Mouse (Mus musculus) T-helper 17 cell (primary cell): ENCODE data around the gene Tmem161b.
"Not testable (repeated sequence)": the region's sequence is repeated elsewhere in the genome, so short reads cannot be mapped to it uniquely, and the experiment has no call there.

ENCODE experiments used
- in situ Hi-C, 2 experiments: fragments of 300-600 bp; cut with MboI, MseI; formaldehyde crosslinking; loops; 1 replicate in 1 of 2; 2 replicates in 1 of 2; pipeline ENCODE4 v1.15.1; 2025; ENCODE audit warnings: high pct_unique_total_duplicates in 2 of 2

Tmem161b gene

DNA sequence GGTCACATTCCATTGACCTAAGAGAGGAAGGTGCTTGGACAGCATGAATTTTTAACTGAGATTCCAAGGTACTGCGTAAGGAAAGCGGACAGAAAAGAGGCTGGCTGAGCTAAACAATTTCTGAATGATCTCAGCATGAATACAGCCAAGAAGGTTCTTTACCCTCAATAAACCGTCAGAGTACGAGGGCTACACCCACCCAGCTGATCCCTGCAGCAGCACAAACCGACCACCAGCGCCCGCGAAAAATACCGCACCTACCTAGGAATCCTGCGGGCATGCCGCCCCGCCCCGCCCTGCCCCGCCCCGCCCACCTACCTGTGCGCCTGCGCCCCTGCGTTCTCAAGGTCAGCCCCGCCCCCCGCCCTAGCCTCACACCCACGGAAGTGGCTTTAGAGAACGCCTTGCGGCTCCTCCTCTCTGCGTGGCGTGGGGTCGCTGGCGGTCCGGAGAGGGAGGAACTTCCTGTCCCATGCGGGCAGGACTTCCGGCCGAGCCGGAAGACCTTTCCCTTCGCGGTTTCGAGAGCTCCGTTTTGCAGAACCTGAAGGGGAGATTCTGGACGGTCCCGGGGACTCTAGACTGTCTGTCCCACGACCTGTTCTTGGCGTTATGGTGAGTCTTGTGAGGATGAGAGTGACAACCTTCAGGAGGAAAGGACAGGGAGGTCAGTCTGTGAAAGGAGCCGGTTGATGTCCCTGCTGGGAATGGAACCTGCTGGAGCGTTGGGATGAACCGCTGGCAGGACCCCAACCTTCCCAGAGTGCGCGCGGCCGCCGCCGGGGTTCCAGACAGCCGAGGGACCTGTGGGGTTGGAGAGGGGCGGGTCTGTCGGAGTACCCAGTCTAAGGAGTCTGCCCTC is at the start of gene Tmem161b:
Tmem161b (plus strand) TSS at position 477 of the 862 bp plus-strand sequence.
- in situ Hi-C loops: loop anchor here in 1 of 2 experiments (5.0 kb wide), 1 partner anchor 495 kb away; no protein-coding TSS in a partner anchor

DNA sequence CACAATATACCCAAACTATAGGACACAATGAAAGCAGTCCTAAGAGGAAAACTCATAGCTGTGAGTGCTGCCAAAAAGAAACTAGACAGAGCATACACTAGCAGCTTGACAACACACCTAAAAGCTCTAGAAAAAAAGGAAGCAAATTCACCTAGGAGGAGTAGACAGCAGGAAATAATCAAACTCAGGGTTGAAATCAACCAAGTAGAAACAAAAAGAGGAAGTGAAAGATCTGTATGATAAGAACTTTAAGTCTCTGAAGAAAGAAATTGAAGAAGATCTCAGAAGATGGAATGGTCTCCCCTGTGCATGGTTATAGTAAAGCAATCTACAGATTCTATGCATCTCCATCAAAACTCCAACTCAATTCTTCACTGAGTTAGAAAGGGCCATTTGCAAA is 36.3 kb upstream of the Tmem161b start:
- in situ Hi-C loops: loop anchor here in 1 of 2 experiments (25.0 kb wide), 1 partner anchor 1174 kb away; no protein-coding TSS in a partner anchor

DNA sequence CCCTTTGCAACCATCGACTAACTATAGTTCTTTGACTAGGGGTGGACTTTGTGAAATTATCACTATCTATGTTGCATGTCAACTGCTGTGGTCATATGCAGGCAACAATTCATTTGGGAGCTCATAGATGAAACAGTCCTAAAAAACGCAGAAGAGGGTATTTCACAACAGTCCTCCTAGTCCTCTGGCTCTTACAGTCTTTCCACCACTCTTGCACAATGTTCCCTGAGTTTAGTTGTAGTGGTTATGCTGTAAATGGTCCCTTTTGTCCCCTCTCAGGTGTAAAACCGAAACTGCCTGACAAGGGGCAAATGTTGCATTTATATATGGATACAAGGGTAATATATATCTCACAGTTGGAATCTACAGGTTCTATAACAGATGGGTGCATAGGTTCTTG is 29.4 kb upstream of the Tmem161b start:
- in situ Hi-C loops: loop anchor here in 1 of 2 experiments (25.0 kb wide), 1 partner anchor 1180 kb away; no protein-coding TSS in a partner anchor

DNA sequence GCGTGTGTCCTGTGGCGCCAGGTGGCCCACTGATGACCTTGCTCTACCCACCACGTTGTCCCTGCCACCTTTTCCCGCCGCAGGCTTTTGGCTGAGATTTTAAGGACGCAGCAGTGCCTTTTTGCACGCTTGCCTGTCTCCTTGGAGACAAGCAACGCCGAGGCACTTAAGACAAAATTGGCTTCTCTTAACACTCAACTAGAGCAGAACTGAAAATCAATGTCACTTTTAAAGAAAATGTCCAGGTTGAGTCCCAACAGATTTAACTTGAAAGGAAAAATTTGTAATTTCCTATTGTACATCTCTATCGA is 541 bp downstream of the Tmem161b start:
- in situ Hi-C loops: loop anchor here in 1 of 2 experiments (5.0 kb wide), 1 partner anchor 495 kb away; no protein-coding TSS in a partner anchor

DNA sequence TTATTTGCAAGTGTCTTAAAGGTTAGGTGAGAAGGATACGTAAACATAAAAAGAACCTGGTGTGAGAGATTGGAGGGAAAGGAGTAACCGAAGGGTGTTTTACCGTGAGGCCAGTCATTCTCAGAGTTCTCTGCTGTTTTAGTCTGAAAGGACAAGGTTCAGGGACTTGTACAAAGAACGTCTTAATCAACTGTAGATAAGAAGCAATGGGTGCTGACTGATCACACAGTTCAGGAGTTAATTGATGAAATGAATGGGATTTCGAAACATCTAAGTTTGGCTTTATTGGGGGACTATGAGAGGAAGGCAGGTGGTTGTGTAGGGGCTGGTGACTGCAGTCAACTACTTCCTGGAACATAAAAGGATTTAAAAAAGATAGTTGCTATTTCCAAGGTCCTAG is 922 bp downstream of the Tmem161b start:
- in situ Hi-C loops: loop anchor here in 1 of 2 experiments (5.0 kb wide), 1 partner anchor 496 kb away; no protein-coding TSS in a partner anchor

DNA sequence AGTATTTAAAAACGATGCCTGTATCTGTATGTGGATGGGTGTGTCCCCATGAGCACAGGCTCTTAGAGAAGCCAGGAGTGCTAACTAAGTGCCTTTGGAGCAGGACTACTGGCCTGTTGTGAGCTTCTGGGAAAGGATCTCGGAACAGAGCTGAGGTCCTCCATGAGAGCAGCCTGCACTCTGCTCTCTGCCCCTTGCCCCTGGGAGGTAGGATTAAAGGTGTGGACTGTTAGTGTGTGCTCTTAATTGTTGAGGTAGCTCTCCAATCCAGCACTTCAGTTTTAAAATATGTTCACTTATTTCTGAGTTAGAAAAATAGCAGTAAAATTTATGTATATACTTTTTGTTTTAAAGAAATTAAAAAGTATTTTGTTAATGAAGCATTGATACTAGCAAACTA is 11.9 kb downstream of the Tmem161b start:
- in situ Hi-C loops: no loop called here

DNA sequence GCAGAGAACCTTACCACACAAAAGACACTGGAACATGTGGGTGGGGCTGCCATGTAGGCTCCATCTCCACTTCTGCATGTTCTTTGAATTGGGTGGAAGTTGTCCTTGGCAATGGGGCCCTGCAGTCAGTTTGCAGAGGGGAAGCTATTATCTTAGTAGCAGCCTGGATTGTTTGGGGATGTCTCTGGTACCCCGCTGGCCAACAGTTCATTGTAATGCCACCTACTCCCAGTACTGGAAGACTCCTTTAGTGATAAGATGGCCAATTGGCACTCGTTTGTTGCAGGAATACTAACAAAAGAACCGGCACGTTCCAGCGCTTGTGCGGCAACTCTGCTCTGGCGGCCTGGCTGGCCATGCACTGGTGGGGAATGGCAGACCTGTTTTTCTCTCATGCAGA is 14.7 kb downstream of the Tmem161b start:
- in situ Hi-C loops: no loop called here

DNA sequence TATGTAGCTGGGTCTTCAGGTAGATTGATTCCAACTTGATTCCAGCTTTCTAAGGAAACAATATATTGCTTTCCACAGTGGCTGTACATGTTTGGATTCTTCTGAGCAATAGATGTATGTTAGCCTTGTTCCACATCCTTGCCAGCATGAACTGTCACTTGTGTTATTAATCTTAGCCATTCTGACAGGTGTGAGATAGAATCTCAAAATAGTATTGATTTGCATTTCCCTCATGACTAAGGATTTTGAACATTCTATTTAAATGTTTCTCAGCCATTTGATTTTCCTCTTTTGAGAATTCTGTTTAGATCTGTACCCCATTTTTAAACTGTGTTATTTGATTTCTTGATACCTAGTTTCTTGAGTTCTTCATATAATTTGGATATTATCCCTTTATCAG is 16.1 kb downstream of the Tmem161b start:
- in situ Hi-C loops: no loop called here

DNA sequence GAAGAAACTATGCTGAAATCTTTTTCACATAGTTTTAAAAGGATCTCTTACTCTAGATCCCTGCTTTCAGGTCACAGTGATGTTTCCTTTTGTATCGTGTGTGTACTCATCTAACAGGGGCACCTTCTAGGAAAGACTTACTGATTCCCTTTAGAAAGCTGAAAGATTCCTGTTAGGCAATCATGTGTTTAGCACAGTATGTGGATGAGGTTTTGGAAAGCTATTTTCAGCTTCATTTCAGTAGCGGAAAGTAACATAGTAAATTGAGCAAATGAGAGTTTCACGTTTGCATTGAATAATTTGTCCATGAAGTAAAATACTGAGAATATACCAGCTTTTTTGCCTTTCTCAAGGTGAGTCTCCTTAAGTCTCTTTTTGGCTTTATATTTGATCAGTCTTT is 26.0 kb downstream of the Tmem161b start:
- in situ Hi-C loops: loop anchor here in 1 of 2 experiments (10.0 kb wide), 1 partner anchor 1017 kb away; no protein-coding TSS in a partner anchor

DNA sequence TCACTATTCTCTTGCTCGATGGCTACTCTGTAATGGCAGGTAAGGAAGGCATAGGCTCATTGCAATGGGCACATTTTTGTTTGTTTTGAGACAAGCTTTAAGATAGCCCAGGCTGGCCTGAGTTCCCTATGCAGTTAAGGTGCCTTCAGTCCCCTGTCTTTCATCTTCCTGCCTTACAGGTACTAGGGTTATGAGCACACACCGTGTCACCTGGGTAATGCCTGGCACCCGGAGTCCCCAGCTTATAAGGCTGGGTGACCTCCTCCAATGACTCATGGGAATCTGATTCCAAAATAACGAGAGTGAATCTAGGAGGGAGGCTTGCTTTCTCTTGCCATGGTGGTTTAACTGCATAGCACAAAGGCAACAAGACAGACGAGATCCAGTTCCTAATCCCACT is 29.2 kb downstream of the Tmem161b start:
- in situ Hi-C loops: no loop called here

DNA sequence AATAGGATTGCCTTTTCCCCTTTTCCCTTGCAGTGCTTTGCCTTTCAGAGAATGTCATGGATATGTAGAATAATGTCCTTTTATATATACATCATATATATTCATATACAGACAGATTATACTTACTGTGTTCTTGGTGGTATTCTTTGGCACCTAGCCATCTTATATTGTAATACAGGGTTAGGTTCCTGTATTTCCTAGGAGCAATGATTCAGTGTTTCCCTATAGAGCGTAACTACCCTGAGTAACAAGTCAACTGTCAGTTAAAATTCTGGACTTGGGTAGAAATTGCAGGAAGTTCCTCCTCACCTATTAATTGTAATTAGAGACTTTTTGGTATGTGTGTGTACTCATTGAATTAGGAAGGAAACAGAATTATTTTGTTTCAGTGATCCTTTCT is 33.0 kb downstream of the Tmem161b start:
- in situ Hi-C loops: no loop called here

DNA sequence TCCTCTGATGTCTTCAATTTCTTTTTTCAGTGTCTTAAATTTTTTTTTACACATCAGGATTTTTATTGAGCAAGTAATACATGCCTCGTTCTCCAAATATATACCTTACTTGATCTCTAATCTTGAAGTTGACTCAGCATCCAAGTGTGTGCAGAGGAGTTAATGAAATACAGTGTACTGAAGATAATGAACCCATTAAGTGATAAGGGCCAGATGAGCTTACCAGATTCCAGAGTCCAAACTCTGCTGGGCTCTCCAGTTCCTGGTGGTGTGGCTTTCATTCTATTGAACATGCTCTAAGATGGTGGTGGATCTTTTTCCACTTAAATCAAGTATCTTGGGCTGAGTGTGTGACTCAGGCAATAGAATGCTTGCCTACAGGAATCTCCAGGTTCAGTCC is 42.3 kb downstream of the Tmem161b start:
- in situ Hi-C loops: not testable (repeated sequence)

DNA sequence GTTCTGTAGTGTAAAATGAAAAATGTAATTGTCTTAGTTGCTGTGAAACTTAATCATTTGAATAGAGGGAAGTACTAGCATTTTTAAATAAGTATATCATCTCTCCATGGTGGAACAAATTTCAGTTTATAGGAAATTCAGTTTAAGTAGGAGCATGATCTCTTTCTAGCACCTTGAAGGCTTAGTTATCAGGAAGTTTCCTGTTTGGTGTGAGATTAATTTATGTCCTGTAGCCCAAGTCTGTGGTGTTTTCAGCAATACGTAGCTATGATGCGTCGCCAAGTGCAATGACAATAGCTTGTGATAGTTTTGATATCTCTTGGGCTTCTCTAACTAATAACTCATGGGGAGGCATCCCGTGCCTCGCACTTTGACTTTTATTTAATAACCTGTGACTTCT is 54.1 kb downstream of the Tmem161b start:
- in situ Hi-C loops: no loop called here

DNA sequence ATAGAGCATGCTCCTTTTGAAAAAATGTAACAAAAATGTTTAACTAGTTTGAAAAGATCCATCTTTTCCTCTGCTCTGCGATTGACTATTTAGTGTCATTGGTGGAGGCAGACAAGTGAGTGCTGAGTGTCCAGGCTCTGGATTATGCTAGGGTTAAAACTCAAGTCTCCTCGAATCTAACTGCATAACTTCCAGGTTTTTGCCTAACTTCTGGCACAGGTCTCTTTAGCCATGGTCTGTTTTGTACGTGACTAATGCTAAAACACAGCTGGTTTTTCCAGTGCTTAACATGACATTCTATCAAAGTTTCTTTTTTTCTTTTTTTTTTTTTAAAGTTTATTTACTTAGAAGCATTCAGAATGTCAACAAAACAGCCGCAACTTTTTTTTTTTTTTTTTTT is 58.3 kb downstream of the Tmem161b start:
- in situ Hi-C loops: no loop called here

DNA sequence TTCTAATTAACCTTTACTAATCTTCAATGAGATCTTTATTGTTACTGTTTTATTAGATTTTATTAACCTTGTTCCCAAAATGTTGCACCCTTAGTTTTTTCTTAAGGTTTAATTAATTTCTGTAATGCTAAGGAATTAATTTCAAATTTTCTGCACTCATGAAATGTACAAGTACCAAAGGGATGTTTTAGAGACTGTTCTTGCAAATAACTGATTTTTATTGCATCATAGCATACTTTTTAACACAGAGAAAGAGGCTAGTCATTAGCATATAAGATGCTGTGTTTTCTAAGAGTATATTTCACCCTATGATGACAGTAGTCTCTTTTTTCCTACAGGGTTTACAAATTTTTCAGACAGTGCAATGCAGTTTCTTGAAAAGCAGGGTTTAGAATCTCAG is 60.9 kb downstream of the Tmem161b start:
- in situ Hi-C loops: no loop called here

DNA sequence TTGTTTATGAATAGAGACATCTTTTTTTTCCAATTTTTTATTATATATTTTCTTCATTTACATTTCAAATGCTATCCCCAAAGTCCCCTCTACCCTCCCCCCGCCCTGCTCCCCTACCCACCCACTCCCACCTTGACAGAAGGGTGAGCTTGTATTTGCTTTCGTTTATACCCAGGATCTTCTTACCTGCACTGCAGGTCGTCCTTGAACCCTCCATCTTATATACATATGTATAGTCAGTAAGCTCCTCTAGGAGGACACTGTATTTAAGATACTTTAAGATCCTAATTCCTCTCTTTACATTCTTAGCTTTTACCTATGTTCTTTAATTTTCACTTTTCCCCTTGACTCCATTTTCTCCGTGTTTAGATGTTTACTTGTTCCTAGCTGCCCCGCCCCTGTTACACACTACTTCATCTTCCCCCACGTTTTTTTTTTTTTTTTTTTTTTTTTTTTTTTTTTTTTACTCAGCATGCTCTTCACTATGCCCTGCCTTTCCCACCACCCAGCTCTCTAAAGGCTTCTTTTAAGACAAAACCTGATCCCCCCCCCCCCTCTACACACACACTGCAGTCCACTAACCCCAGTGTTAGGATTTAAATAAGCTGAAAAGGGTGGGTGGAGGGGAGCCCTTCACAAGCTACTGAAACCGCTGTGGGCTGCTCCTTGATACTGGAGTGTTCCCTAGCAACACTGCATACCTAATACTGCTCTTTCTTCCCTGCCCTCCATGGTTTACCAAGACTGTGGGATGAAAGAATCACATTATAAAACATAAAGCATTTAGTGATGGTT is 62.9 kb downstream of the Tmem161b start:
- in situ Hi-C loops: no loop called here

DNA sequence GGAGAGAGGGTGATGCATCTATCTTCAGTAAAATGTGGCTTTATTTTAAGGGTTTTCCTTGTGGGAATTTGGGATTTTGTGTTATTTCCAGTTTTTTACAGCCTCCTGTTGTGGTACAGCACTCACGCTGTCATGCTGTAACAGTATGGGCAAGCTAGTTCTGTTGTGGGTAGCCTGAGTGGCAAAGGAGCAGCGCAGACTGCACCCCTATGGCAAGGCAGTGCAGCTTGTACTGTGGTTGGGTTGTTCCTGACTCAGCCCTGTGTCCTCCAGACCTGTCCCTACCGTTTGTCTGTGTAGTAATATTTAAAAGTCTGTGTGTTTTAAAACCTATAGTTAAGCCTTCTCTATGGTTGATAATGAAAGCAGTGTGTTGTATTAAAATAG is 63.5 kb downstream of the Tmem161b start:
- in situ Hi-C loops: no loop called here

DNA sequence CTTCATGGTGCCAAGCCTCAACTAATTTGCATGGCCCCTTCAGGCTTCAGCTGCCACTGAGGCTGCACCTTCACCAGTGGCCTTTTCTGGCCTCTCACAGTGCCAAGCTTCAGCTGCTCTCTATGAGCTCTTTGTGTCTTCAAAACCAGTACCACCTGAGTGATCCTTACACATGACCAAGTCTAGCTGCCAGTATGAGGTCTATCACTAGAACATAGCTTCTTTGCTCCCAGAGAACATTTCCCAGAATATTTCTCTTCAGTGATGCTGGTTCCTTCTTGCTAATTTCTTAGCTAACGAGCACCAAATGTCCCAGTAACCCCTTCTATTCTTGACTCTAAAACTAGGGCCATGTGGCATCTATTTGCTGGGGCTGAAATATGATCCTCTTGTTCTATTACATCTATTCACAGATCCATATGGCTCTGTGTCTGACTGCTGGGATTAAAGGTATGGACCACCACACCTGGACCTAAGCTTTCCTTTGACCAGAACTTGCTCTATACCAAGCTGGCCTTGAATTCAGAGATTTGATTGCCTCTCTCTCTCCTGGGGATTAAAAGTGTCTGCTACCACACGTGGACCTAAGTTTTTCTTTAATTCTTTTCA is 77.5 kb downstream of the Tmem161b start:
- in situ Hi-C loops: no loop called here

DNA sequence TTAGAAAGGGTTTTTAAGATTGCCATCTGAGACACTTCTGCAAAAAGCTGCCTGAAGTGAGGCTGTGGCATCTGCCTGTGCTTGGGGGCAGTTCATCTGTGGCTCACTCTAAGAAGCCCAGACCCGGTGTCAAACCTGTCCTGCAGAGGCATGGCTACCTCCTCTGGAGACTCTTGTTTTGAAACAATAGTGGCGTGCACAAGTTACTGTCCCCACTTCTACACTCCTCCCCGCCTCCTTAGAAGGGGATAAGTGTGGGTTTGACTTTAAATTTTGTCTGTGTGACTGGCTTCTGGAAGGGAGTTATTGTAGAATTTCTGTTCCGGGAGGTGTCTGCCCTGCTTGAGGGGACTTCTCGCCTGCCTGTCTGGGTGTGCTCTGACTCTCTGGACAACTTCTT is 121.2 kb downstream of the Tmem161b start:
- in situ Hi-C loops: no loop called here

DNA sequence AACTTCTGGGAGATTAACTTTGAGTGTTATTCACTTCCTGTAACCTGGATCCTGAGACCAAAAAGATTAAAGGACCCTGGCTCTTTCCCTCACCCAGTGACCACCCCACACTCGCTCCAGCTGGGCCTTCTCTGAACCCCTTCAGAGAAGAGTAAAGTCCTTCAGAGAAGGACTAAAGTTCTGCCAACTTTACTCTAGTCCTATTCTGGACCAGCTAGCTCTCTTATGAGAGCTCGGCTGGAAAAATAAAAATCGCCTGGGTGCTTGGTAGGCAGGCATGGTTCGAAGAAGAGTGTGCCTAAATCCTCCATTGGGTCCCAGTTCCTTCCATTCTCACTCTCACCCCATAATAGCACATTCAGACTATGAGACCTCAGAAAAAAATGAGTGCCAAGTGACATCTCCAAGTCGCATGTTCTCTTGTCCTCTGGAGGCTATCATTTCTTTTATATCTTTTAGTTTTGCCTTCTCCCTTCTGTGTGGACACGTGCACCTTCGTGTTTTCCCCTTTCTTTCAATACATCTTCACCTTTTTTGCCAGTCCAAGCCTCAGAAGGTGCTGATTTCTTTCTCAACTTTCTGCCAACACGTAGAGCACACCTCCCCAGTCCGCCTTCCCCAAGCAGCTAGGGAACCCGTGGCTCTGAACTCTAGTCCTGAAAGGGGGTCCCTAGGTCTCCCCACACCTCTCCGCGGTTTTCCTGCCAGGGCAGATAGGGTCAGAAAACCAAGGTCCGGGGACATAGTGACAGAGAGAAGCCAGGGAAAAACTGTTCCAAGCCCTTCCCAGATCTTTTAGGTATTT is 121.8 kb downstream of the Tmem161b start:
- in situ Hi-C loops: no loop called here

DNA sequence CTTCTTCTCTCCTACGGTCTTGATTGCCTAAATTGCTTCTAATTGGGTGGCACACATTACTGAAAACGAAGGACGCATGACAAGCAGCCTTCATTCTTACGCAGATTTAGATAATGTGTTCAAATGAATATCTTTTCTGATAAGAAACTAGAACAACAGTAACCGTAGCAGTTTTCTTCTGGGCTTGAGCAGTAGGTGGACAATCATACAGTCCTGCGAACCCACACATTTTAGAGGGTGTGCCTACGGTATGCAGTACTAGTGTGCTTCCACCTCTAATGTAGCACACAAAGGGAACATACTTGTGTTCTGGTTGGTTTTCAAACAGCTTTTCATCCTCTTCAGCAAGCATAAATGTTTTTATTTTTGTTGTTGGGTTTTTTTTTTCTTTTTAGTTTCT is 122.6 kb downstream of the Tmem161b start:
- in situ Hi-C loops: loop anchor here (5.0 kb wide), 2 partner anchors 617 to 627 kb away; no protein-coding TSS in a partner anchor
